Mouse (Mus musculus): ENCODE data around the gene A4galt. TPM values are rescaled to one million over a fixed set of nuclear protein-coding genes. Genes with fewer than 3 reads are reported as not detected.
A peak's percentile ranks its signal among the peaks of the same experiment; 100 is the strongest.

The A4galt gene
- total RNA-seq, 2 experiments from 2014 or later = 6.6 to 10.9 TPM

DNA sequence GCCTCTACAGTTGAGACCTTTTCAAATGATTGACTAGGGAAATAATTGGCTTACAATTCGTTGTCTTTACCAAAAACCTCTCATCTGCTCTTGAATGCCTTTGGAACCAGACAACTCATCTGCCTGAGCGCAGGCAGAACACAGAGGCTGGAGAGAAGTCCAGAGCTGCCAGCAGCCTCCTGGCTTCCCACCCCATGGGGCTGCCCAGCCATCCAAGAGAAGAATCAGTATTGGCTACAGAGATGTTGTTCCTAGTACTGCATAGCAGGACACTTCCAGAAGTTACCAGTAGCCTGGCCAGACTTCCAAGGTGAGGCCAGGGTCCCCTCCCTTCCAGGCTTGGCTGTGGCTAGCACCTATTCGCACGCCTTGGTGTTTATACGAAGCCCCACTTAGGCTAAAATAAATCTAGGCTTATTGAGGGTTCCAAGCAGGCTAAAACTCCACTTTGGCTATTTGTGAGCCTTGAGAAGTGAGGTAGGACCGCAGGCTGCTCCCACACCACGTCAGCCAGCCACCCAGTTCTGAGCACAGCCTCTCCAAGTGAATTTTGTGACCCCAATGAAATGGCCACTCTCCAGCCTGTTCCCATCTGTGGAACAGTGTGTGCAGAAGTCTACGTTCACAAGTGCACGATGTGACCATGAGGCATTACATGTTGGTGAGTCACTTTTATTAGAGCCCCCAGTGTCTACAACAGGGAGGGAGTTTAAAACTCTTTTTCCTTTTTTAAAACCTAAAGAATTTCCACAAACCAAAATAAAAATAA, 25.3 kb downstream of the A4galt start:
- peak in 1 of 2 experiments; percentile 56 for DNase-seq

DNA sequence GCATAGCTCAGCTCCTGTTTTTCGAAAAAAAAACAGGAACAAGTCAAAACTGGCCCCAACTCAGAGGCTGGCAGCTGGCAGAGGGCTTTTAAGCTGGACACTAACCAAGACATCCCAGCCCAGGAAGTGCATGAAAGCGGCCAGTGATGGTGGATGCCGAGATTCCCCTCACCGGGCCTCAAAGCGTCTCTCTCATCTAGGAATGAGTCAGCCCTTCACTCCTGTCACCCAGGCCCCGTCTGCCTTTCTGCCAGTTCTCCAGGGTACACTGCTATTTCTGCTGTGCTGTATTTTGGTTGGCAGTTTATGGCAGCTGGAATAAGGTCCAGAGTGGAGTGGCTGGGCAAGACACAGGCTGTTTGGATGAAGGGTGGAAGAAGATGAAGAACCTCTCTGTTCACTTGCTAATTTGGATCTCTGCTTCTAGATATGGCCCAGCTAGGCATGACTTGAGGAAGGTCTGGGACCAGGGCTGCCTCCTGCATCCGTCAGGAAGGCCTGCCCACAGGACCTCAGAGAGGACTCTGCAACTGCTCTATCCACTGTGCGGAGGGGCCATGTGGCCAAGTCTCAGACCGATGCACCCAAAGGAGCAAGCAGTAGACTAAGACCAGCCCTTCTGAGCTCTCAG, 27.3 kb downstream of the A4galt start:
- peak; percentile 62 to 68 for DNase-seq

DNA sequence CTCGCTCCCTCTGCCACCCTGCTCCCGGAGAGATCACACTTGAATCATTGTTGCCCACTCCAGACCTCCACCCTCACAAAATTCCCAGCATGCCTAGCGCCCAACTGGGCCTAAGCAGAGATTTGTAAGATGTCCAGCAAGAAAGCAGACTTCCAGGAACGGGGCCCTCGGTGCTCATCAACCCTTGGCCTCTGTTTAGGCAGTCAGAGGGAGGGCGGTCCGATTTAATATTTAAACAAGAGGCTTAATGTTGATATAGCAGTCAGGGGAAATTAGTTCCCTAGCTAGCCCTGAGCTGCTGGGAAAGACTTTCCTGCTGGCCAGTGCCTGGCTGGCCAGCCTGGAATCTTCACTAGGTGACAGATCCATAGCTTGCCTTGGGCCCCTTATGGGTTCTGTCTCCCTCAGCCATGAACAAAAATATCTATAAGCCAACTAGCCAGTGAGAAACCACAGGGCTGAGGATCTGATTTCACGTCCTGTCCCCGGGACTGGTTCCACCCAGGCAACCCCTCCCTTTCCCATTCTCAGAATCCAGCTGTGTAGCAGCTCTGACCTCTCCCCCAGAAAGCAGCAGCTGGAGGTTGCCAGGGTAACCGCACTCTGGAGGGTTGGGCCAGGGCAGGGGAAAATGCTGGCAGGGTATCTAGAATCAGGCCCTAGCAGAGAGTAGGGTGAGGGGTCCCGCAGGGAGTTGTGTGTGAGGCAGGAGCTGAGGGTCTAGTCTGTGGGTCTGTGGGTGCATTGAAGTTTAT, 28.2 kb downstream of the A4galt start:
- peak; percentile 47 to 64 for DNase-seq

DNA sequence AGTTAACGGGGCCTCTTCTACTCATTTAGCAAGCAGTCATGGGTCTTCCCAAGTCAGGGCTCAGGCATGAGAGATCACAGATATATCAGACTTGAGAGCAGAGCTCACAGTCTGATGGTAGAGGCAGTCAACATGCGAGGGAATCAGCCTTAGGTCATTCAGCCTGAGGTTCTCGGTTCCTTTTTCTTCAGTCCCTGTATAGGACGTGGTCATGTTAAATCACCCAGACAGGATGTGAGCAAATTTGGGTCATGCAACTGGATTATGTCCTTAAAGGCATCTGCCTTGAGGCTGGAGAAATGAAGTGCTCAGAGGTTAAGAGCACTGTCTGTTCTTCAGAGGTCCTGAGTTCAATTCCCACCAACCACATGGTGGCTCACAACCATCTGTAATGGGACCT, 29.9 kb downstream of the A4galt start:
- no peak for DNase-seq

DNA sequence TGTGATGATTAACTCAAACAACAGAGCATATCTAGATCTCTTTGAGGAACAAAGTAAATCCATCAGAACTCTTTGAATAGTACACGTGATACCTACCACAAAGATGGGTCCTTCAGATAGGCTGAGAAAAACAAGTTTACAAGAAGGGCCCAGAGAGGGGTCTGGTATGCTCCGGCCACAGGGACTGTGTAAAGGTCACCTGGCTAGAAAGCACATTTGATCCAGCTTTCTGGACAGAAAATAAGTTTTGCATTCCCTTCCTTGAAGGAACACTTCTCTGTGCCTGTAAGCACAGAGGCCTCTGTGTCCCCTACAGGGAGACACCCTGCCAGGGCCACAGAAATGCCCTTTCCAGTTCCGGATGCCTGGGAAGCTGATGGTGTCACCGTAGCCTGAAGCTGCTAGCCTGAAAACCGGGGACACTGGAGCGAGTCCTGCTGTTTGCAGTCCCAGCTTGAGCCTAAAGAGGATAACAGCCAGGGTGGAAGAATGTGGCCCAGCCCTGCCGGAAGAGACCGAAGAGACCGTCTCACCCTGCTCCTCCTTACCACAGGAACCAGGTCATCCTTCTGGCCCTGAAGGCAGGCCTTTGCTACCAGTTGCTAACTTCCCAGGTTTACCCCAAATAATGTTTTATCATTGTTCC, 31.1 kb downstream of the A4galt start:
- DNase-seq = no peak

DNA sequence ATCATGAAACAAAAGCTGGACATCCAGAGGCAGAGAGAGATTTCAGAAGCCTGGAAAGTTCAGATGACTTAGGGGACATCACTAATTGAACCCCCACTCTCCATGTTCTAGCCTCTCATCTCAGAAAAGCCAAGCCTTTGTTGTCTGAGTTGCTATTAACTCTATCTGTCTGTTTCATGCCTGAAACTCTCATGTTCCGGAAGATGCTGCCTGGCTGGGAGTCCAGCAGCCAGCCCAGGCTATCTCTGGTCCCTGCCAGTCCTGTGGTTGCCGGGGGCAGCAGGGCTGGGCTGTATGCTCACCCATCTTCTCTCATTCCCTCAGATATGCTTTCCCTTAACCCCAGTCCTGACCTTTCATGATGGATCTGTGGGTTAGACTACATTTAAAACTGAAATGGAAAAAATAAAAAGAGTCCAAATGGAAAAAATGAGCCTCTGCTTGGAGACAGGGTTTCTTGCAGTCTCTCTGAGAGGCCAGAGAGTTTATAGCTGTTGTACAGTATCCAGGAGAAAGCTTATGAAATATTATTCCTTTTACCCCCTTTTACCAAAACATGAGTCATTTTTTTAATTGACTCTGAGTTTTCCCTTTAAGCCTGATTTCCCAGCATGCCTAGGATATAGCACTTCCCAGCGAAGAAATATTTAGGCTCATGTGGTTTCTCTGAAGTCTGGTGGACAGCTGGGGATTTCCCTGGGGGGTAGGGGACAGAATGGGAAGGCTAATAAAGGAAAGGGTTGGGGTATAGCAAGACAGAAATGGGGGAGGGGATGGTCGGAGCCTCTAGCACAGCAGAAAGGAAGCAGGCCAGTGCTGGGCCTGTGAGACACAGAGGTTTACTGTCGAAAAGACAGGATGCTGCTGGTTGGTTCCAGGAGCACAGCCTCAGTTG, 36.0 kb downstream of the A4galt start:
- DNase-seq = no peak

DNA sequence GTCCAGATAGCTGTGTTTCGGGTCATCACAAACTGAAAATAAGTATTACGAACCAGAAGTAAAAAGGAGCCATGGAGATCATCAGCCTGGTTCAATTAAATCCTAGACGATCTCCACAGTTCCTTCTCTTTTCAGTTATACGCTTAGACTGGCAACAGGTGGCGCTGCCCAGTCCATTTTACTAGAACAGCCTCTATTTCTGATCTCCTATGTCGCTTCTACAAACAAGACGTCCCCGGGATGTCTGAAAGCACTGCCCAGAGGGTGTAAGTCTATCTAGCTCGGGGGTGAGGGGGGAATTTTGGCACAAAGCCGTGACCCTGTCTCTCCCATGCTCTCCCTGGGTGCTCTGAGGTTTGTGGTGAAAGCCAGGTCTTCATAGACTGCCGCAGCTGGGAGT, 41.3 kb downstream of the A4galt start:
- DNase-seq = peak; percentile 71 to 78

DNA sequence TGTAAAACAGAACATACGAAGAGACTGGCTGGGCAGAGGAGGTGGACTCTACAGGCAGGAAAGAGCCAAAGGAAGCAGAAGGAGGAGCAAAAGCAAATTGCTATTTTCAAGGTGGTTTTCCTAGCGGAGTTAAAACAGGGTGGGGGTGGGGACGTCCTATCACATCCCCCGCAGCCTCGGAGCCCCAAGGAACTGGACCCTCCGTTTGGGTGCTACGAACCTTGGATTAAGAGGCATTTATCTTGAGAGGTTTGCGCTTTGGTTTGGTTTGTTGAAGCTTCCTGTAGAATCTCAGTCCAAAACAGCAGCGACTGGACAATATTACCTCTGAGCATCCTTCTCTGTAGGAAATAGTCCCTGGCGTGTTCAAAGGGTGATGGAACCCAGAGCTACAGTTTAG, 41.9 kb downstream of the A4galt start:
- DNase-seq = no peak

DNA sequence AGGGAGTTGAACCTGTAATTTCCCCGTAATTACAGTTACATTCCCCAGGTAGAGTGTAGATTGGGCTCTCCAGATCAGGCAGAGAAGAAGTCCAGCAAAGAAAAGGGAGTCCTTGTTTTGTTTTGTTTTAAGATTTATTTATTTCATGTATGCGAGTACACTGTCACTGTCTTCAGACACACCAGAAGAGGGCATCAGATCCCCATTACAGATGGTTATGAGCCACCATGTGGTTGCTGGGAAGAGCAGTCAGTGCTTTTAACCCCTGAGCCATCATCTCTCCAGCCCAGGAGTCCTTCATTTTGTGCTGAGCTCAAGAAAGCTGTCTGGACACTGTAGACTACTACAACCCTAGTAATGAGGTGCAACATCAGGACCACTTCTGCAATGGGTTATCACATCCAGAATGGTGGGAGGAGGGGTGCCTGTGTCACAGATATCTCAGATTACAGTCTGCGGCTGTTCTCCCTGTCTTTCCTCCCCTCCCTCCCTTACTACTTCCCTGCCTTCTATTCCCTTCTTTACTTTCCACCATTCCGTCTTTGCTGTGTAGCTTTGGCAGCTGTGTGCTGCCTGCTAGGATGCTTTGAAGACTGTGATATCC, 42.4 kb downstream of the A4galt start:
- no peak for DNase-seq

DNA sequence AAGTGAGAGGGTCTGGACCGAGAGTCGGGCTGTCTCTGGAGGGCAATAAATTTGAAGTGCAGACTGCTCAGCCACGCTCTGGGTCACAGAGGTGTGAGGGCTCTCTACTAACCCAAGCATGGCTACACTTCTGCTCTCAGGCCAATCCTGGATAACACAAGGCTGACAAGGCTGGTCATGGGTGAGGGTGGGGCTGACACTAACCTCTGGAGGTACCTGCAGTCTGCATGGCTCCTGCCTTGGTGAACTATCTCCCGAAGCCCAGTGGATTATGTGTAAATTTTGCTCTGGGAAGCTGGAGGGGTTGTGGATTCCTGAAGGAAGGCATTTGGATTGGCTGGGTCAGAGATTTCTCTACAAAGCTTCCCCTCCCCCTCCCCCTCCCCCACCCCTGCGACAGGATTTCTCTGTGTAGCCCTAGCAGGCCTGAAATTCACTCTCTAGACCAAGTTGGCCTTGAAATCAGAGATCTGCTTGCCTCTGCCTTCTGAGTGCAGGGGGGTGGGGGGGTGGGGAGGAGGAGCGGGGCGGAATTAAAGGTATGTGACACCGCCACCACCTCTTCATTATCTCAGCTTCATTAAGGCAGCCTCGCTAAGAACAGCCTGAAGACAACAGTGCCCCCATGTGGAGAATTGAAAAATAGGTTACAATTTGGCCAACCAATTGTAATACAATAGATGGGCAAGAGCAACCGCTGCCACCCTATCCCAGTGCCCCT, 46.7 kb downstream of the A4galt start:
- DNase-seq = peak; percentile 31 to 70

DNA sequence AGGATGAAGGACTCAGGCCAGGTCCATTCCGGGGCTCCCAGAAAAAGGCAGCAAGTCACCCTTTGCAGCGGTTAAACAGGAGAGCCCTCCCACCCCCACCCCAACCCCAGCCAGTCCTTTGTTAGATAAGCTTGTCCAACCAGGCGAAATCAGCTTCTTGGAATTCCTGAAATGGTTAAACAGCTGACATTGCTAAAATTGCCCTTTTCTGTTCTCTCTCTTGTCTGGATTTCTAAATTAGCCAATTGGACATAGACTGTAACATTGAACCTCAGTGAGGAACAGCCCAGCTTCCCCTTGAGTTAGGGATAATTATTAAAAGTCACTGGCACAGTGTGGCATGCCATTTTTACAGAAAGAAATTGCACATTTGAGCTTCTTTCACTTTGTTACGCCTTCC, 49.2 kb downstream of the A4galt start:
- no peak for DNase-seq

DNA sequence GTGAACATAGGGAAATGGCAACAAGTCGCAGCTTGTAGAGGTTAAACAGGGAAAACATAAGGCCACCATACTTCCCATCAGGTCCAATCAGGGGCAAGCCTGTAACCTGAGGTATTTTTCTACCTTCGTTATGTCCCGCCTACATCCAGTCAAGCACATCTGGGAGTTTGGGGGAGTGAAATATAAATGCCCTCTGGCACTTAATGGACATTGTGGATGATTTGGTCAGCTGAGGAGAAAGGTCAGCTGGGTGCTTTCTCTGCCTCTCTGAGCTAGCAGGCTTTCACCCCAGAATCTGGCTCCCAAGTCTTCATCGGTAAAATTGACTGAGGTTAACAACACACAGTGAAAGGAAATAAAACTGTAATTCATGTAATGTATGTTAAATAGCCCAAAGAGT, 58.2 kb downstream of the A4galt start:
- DNase-seq = no peak

DNA sequence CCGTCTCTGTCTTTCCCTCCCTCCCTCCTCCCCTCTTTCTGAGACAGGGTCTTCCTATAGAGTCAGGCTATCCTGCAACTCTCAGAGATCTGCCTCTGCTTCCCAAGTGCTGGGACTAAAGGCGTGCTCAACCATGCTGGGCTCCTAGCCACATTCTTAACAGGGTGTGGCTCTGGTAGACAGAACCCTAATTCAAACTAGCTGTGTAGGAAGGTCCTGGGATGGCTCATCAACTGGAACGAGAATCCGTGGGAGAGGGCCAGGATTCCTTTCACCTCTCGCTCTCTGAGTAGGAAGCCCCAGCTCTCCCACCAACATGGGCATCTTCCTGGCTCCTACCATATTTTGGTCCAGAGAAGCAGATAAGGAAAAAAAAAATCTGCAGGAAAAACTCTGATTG, 69.2 kb downstream of the A4galt start:
- no peak for DNase-seq

DNA sequence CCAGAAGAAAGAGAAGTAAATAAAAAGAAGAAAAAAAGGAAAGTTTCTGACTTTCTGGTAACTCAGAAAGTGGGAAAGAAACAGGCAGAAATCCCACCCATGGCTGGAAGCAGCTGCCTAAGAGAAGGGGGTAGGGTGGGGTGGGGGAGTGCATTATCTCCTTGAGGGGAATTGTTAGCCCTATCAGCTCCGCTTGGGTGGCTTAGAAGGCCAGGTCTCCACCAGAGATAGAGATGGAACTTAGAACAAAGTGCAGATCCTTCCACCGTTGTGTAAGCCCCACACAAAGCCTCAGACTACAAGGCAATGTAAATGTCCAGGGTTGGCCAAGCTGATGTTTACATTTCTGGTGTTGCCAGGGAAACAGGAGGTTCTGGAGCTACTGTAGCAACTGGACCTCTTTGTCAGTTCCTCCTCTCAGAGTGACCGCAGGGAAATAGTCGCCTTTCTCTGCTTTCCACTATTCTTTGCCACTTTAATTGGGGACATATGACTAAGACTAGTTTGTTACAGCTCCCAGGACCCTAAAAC, 69.7 kb downstream of the A4galt start:
- no peak for DNase-seq

DNA sequence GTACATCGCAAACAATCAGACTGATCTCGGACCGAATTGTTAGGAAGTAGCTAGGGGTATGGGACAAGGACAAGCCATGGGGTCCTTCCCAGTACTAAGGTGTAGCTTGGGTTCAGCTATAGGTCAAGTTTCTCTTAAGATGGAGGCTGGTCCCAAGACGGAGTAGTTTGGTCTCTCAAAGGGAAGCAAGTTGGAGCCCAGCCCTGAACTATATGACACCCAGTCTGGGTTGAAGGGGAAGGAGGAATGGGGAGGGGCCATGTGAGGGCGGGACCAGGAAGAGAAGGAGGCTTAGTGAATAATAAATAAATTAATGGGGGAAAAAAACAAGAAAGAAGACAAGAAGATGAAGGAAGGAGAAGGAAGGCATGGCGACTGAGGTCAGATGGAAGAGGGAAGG, 71.6 kb downstream of the A4galt start:
- DNase-seq = no peak

Other genes starting within 250 kb of the A4galt start
- 1 to 10 TPM; 2.2 to 3.3 TPM for gene Nfam1, start 218.5 kb downstream of the A4galt start, total RNA-seq (2021)
- gene Serhl, start 162.3 kb downstream of the A4galt start, total RNA-seq (2021) = 10 to 100 TPM; 42.6 to 59.9 TPM
- 100 to 1,000 TPM; 108 to 127 TPM for gene Rrp7a, start 129.0 kb downstream of the A4galt start, total RNA-seq (2021)
- 100 to 1,000 TPM; 106 to 108 TPM for gene Poldip3, start 102.4 kb downstream of the A4galt start, total RNA-seq (2021)
- 100 to 1,000 TPM; 319 to 365 TPM for gene Cyb5r3, start 79.2 kb downstream of the A4galt start, total RNA-seq (2021)
- gene Arfgap3, start 98.5 kb upstream of the A4galt start, total RNA-seq (2021) = 10 to 100 TPM; 31.2 to 38.4 TPM
- gene Pacsin2, start 212.8 kb upstream of the A4galt start, total RNA-seq (2021) = 10 to 100 TPM; 85.6 to 94.3 TPM